Mouse (Mus musculus) megakaryocyte, embryonic 14.5 days (primary cell): ENCODE measurements around the gene Iyd.

Experiments
- FLI1 ChIP-seq: IDR thresholded peaks from 2 replicates; pipeline ENCODE4 v1.6.1; 2012; ENCODE audit warnings: low read length, inconsistent platforms, mixed read lengths
- GATA1 ChIP-seq: IDR thresholded peaks from 3 replicates; pipeline ENCODE4 v1.6.1; 2012; ENCODE audit warnings: mixed read lengths, low read length, inconsistent platforms, borderline replicate concordance

- TF ChIP-seq GATA1 (no peak), FLI1 (no peak)
Observed at GRCm38 (mm10) chr10:3559136-3559535, 19.1 kb downstream of the Iyd start.
